Mouse (Mus musculus) kidney, postnatal 4 days (tissue): ENCODE measurements around the gene Thrsp.

Experiments
- DNase-seq, 2 experiments: peaks; one replicate each; pipeline ENCODE4 v3.0.0; 2021; ENCODE audit warnings: mixed read lengths in 2 of 2

Gene Thrsp

DNA sequence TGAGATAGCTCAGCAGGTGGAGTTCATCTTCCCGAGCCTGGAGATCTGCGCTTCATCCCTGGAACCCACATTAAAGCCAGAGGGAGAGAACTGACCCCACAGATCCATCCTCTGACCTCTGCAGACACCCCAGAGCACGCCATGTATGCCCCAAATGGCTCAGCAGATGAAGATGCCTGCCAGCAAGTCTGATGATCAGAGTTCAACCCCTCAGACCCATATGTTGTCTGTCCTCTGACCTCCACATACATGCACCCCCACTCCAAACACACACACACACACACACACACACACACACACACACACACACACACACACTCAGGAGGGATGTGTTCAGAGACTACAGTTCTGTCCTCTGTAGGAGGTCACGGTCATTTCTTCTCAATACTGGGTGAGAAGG lies 1.1 kb downstream of the Thrsp start:
- DNase-seq, result no peak

DNA sequence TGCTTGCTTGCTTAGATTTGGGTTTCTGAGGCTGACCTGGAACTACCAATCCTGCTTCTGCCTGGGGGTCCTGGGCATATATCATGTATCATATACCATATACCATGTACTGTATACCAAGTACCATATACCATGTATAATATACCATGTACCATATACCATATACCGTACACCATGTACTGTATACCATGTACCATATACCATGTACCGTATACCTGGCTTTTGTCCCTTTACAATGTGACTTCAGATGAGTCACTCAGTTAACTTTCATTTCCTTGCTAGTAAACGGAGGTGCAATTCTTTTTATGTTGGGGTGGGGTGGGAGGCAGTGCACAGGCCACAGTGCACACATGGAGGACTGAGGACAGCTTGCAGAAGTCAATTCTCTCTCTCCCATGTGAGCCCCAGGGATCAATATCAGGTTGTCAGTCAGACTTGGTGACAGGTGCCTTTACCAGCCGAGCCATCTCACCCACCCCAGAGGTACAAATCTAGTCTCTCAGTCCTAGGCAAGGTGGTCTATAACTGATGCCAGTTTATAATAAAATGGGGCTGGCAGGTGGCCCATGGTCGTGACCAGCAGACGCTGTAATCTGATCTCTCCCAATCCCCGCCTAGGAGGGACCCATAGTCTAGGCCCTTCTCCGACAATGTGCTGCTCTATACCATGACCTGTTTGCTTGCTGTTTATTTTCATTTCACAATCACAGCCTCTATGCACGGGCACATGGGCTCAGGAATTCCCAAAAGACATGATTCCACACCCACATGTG lies 2.4 kb downstream of the Thrsp start:
- peak in 1 of 2 experiments; percentile 22 for DNase-seq

DNA sequence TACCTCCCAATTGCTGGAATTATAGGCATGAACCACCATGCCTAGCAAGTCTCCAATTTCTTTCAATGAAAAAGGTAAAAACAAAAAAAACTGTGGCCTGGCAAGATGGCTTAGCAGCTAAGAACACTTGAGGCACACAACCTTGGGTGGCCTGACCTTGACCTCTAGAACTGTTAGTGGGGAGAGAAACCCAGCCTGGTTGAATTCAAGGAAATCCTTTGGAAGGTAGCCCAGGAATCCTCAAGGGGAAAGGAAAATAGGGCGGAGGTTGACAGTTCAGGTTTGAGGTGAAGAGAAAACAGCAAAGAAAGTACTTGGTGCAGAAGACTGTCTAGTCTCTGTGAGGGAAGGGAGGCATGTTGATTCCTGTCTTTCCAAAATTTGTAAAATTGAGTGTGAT lies 3.1 kb downstream of the Thrsp start:
- peak; percentile 21 to 24 for DNase-seq

- DNase-seq, result no peak
Measured at GRCm38 (mm10) chr7:97413981-97414380, 3.5 kb downstream of the Thrsp start.

- no peak for DNase-seq
Measured at GRCm38 (mm10) chr7:97411575-97411974, 6.0 kb downstream of the Thrsp start.

DNA sequence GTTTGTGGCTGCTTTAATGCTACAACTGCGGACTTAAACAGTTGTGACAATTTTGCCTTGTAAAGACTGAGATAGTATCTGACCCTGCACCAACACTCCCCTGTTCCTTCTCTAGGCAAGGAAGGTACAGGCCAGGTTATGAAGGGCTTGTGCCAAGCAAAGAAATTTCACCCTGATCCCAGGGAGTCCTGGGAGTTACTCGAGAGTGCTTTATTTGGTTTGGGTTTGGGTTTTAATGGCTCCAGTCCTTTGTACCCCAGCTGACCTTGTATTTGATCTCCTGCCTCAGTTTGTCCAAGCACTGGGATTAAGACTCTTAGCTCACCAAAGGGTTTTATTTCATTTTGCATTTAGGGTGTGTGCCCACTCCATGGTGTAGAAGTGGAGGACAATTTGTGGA lies 6.4 kb downstream of the Thrsp start:
- no peak for DNase-seq

DNA sequence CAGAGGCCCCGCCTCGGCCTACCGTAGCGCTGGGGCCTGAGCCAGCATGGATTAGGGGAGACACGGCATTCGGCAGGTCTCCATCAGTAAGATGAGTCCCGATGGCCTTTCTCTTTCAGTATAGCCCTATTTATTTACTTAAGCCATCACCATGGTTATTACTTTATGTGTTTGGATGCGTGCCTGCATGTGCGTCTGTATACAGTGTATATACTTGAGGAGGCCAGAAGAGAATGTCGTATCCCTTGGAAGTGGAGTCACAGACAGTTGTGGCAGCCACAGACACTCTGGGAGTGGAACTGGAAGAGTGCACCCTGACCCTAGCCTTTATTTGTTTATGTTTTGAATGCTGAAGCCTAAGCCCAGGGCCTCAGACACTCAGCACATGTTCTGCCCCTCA lies 10.4 kb downstream of the Thrsp start:
- DNase-seq, result no peak

- peak; percentile 87 to 91 for DNase-seq
Measured at GRCm38 (mm10) chr7:97399960-97400715, 17.4 kb downstream of the Thrsp start, which contains the start of gene Ndufc2. Gene Ndufc2, plus strand, starts transcription at chr7:97400003.

DNA sequence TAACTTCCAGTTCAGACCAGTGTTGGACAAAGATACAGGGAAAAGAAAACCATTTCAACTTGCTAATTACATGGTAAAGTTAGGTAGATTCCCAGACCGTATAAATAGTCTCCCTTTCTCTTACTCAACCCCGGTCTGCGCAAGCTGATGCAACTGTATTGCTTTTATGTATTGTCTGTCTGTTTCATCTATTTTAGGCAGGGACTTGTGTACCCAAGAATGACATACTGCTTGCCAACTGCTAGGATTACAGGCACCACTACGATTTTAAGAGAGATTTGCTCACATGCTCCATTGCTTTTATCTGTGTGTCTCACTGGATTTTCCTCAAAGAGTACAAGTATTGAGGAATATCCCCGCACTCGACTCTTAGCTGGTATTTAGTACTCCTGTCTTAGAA lies 18.6 kb downstream of the Thrsp start:
- DNase-seq, result no peak

GRCm38 (mm10) chr7:97394375-97394774 lies 23.2 kb downstream of the Thrsp start:
- no peak for DNase-seq

GRCm38 (mm10) chr7:97392079-97392445 lies 25.5 kb downstream of the Thrsp start:
- no peak for DNase-seq

- no peak for DNase-seq
Measured at GRCm38 (mm10) chr7:97391293-97392078, 26.0 kb downstream of the Thrsp start.

DNA sequence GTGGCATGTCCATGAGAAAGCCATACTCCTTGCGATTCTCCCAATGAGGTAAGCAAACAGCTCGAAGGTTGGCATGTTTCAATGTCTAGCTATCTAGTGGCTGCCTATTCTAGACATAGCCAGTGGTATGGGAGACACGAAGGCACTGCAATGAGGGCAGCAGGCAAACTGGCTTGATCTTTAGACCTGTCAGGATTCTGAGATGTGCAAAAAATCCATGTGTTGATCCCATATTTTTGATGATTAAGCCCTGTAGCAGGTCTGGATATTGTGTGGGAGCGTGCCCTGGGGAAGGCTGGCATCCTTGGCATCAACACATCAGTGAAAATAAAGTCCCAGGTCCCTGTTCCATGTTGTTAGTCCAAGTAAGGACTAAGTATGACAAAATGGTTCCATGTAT lies 29.0 kb downstream of the Thrsp start:
- no peak for DNase-seq

DNA sequence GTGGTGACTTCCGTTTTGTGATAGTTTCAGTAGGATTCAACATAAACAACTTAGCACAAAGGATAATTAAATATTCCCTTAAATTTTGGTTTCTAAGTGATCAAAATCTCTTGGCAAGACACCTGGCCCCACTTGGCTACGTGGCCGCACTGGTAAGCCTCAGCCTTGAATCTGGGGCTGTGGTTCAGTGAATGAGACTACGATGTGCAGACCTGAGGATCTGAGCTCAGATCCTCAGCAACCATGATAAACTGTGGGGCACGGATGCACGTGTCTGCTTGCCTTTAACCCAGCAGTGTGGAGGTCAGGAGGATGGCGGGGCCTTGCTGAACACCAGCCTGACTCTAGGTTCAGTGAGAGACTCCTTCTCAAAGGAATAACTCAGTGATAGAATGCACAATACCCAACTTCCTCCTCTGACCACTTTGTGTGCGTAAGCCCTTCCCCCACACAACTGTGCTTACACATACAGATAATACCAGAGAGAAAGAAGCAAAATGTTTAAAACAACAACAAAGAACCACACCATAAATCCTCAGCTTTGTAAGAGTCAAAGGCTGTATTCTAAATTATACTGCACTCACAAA lies 29.9 kb downstream of the Thrsp start:
- no peak for DNase-seq

DNA sequence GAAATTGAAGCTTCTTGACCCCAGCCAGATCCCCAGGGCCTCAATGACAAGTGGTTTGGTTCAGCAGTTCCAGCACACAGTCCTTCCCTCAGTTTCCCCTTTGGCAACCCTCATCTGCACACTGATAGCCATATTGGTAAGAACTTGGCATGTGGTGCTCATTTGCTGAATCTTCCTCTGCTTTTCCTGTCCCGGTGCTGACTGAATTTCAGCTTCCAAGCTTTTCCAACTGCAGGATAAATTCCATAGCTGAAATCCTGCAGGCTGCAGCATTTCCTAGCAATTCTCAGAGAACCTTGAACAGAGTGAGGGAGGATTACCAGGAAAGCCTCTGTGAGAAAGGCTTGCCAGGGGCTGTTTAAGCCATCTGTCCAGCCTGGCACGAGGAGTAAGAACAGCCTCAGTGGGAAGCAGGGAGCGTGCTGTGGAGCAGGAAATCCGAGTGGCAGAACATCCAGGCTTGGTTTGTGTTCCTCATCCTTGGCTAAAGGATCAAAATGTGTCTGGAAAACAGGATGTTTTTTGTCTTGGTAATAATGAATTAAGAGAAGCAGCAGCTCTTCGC lies 30.6 kb downstream of the Thrsp start:
- DNase-seq, result no peak

GRCm38 (mm10) chr7:97386106-97386805 lies 31.3 kb downstream of the Thrsp start:
- DNase-seq, result no peak

GRCm38 (mm10) chr7:97383496-97384132 lies 33.9 kb downstream of the Thrsp start:
- DNase-seq, result no peak

GRCm38 (mm10) chr7:97382661-97383060 lies 34.9 kb downstream of the Thrsp start:
- DNase-seq, result no peak

DNA sequence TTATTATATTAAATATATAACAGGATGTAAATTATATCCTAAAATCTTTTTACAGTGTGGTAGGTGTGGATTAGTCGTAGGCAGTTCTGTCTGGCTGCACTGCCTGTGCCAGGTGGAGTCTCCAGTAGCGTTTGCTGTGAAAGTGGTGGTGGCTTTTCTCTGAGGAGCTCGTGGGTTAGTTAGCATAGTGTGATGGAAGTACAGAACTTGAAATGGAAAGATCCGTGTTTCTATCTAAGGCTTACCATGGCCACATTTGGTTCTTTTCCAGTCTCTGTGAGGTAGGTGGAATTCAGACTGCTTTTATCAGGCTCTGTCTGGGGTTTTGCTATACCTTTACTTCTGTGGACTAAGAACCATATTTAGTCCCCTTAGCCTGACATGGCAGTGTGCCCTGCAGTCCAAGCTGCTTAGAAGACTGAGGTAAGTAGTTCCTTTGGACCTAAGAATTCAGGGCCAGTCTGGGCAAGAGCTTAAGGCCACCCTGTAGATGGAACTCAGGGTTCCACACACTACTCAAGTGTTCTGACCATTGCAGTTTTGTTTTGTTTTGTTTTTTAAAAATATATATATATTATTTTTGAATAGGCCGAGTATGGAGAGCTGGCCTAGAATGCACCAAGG lies 36.9 kb downstream of the Thrsp start:
- no peak for DNase-seq

- no peak for DNase-seq
Measured at GRCm38 (mm10) chr7:97379304-97379703, 38.2 kb downstream of the Thrsp start.

DNA sequence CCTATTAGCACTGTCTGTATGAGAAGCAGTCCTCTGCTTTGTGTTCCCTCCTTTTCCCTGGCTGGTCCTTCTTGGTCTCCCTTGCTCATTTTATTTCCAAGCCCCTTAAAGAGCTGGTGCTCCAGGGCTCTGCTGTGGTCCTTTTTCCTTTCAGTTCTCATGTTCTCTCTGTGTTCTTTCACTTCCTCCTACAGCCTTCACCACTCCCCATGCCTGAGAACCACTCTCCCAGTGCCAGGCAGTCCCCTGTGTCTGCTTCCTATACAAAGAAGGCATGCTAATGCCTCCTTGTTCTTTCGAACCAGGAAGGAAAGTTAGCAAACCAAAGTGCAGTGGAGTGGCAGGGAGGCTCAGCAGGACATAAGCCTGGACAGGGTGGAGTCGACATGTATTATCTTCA lies 41.6 kb downstream of the Thrsp start:
- no peak for DNase-seq
